Mouse (Mus musculus) cerebellum, adult 2 months (tissue): ENCODE results near the gene Sgcd. TPM values are rescaled to one million over a fixed set of nuclear protein-coding genes. Genes with fewer than 3 reads are reported as not detected.
"Not testable (repeated sequence)": the region's sequence is repeated elsewhere in the genome, so short reads cannot be mapped to it uniquely, and the experiment has no call there.

Experiments
- DNase-seq, 2 experiments: peaks; one replicate each; pipeline ENCODE4 v3.0.0; 2021
- H3K27ac ChIP-seq: fragments of 200-500 bp; 2 replicates; pipeline ENCODE4 v1.5.1; 2012; ENCODE audit warnings: low read length, control low read depth, inconsistent platforms; ENCODE audit not compliant: insufficient read depth
- H3K27me3 ChIP-seq: fragments of 200-500 bp; 2 replicates; pipeline ENCODE4 v1.6.1; 2012; ENCODE audit warnings: inconsistent platforms, mild to moderate bottlenecking, low read length, moderate library complexity; ENCODE audit not compliant: control insufficient read depth, insufficient read depth
- H3K4me1 ChIP-seq: fragments of 200-500 bp; 2 replicates; pipeline ENCODE4 v1.6.1; 2011; ENCODE audit warnings: low read length; ENCODE audit not compliant: control insufficient read depth, insufficient read depth
- H3K4me3 ChIP-seq: fragments of 200-500 bp; replicated peaks from 2 replicates; pipeline ENCODE3; 2011; ENCODE audit warnings: mild to moderate bottlenecking, low read depth, low read length, control low read depth; ENCODE audit not compliant: insufficient read depth
- CTCF ChIP-seq: fragments of 200-500 bp; IDR thresholded peaks from 2 replicates; pipeline ENCODE4 v1.5.1; 2011; ENCODE audit warnings: low read depth, mild to moderate bottlenecking, control low read depth, low read length, moderate library complexity, borderline replicate concordance; ENCODE audit not compliant: insufficient read depth
- POLR2A ChIP-seq: fragments of 200-500 bp; IDR thresholded peaks from 2 replicates; pipeline ENCODE4 v1.6.1; 2011; ENCODE audit warnings: low read length, control low read depth, borderline replicate concordance; ENCODE audit not compliant: insufficient read depth
- WGBS: fragments of 180-500 bp; shearing (Covaris S2); methylation state at CpG from one replicate; pipeline ENCODE4 v1.1.7; 2018; 5-methylcytosine and 5-hydroxymethylcytosine counted together
- polyA plus RNA-seq: library from polyadenylated mRNA; depleted of rRNA; stranded (reverse); fragments of >200 nt; gene quantifications from 2 replicates; pipeline ENCODE4 v1.2.3, GENCODE M21; 2012

The Sgcd gene
- polyA plus RNA-seq, 1 experiment: 2.6 TPM

- no peaks in the 10 kb centered on the region for H3K4me1 ChIP-seq
- no peak for DNase-seq
- no peaks in the 10 kb centered on the region for H3K27me3 ChIP-seq
- TF ChIP-seq POLR2A (no peak), CTCF (no peak)
- no peak overlapping the region for H3K27ac ChIP-seq
- WGBS: 4% methylated on average over 1 of the region's 1 CpGs
- no peak overlapping the region for H3K4me3 ChIP-seq
Observed at GRCm38 (mm10) chr11:47473493-47474230, 515.1 kb downstream of the Sgcd start.

GRCm38 (mm10) chr11:47460700-47461099 is 528.1 kb downstream of the Sgcd start:
- not testable (repeated sequence) for H3K27me3 ChIP-seq, DNase-seq, H3K4me1 ChIP-seq, H3K4me3 ChIP-seq, H3K27ac ChIP-seq

GRCm38 (mm10) chr11:47460149-47460548 is 528.6 kb downstream of the Sgcd start:
- Histone ChIP-seq H3K27me3 (no peaks in the 10 kb centered on the region), H3K27ac (no peak overlapping the region), H3K4me3 (no peak overlapping the region), H3K4me1 (no peaks in the 10 kb centered on the region)
- no peak for DNase-seq
- TF ChIP-seq POLR2A (no peak), CTCF (no peak)
- WGBS: 75% methylated on average over 2 of the region's 2 CpGs

DNA sequence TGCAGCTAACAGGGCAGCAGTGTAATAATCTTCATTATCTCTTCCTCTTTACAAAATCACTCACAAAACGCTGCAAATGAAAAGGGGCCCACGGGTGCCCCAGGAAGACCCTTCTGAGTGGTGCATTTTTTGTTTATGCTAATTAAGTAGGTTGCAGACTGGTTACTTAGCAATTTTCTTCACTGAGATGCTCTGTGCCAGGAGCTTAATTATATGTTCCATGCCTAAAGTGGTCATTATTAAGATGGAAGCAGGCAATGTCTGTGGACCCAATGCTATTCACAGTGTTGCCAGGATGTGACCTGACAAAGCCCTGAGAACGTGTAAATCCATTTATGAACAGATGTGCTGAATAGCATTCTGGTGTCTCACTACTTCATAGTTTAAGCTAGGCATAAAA is 529.6 kb downstream of the Sgcd start:
- no peak for TF ChIP-seq POLR2A
- TF ChIP-seq CTCF: no peak
- no peak overlapping the region for H3K4me3 ChIP-seq
- WGBS: 21% methylated on average over 3 of the region's 3 CpGs
- H3K4me1 ChIP-seq: no peaks in the 10 kb centered on the region
- H3K27me3 ChIP-seq: no peaks in the 10 kb centered on the region
- no peak for DNase-seq
- H3K27ac ChIP-seq: no peak overlapping the region

DNA sequence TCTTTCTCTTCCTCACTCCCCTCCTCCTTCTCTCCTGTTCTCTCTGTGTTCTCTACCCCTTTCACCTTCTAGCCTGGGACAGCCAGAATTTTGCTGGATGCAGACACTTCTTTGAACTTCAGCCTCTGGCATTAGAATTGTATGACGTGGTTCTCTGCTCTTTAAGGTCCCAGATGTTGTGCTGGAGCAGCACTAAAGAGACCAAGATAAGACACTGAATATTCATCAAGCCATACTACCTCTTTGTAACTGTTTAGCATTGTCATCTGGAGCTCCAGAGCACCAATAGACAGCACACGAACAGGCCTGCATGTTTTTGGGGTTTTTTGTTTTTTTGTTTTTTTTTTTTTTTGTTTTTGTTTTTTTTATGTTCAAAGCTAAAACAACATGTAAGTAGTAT is 541.0 kb downstream of the Sgcd start:
- no peak for DNase-seq
- H3K4me1 ChIP-seq: no peaks in the 10 kb centered on the region
- H3K4me3 ChIP-seq: no peak overlapping the region
- WGBS: 56% methylated on average over 2 of the region's 2 CpGs
- TF ChIP-seq CTCF (no peak), POLR2A (no peak)
- H3K27ac ChIP-seq: no peak overlapping the region
- no peaks in the 10 kb centered on the region for H3K27me3 ChIP-seq

GRCm38 (mm10) chr11:47446337-47446736 is 542.4 kb downstream of the Sgcd start:
- Histone ChIP-seq H3K27me3 (no peaks in the 10 kb centered on the region), H3K27ac (no peak overlapping the region), H3K4me3 (no peak overlapping the region), H3K4me1 (no peaks in the 10 kb centered on the region)
- WGBS: 87% methylated on average over 3 of the region's 3 CpGs
- TF ChIP-seq CTCF: no peak
- TF ChIP-seq POLR2A: no peak
- no peak for DNase-seq

GRCm38 (mm10) chr11:47445683-47446082 is 543.1 kb downstream of the Sgcd start:
- Histone ChIP-seq H3K4me1 (no peaks in the 10 kb centered on the region), H3K4me3 (no peak overlapping the region)
- no peak for DNase-seq

DNA sequence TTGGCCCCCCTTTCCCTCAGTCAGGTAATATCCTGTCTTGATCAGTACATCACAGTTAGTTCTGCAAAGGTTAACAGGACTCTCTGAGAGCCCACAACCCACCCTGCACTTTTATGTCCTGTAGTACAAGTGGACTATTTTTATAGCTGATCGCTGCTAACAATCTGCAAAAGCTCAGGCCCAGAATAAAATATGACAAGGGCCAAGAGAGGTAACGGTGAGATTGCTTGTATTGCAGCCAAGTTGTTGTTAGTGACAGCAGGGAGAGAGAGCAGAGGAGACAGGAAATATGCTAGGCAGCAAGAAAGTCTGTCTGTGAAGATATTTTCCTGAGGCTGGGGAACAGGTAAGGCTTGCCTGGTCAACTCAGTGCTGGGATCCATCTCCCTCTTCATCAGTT is 546.5 kb downstream of the Sgcd start:
- Histone ChIP-seq H3K4me1 (no peaks in the 10 kb centered on the region), H3K4me3 (no peak overlapping the region), H3K27ac (no peak overlapping the region), H3K27me3 (no peaks in the 10 kb centered on the region)
- DNase-seq: no peak
- TF ChIP-seq CTCF (no peak), POLR2A (no peak)
- 10% methylated on average over 2 of the region's 2 CpGs for WGBS

More at GRCm38 (mm10) chr11:47445683-47446082, 543.1 kb downstream of the Sgcd start:
- Histone ChIP-seq H3K27ac (no peak overlapping the region), H3K27me3 (no peaks in the 10 kb centered on the region)
- 71% methylated on average over 2 of the region's 2 CpGs for WGBS
- TF ChIP-seq POLR2A (no peak), CTCF (no peak)

GRCm38 (mm10) chr11:47399607-47400006 is 589.2 kb downstream of the Sgcd start:
- 20% methylated on average over 3 of the region's 3 CpGs for WGBS
- DNase-seq: no peak
- Histone ChIP-seq H3K4me3 (no peak overlapping the region), H3K27ac (no peak overlapping the region), H3K4me1 (no peaks in the 10 kb centered on the region), H3K27me3 (no peaks in the 10 kb centered on the region)
- TF ChIP-seq POLR2A (no peak), CTCF (no peak)

DNA sequence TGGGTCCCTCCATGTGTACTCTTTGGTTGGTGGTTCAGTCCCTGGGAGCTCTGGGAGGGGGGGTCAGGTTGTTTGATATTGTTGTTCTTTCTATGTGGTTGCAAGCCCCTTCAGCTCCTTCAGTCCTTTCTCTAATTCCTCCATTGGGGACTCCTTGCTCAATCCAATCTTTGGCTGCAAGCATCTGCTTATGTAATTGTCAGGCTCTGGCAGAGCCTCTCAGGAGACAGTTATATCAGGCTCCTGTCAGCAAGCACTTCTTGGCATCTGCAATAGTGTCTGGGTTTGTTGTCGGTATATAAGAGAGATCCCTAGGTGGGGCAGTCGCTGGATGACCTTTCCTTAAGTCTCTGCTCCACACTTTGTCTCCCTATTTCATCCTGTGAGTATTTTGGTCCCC is 598.0 kb downstream of the Sgcd start:
- H3K27ac ChIP-seq, H3K4me3 ChIP-seq, H3K4me1 ChIP-seq, DNase-seq, H3K27me3 ChIP-seq: not testable (repeated sequence)
- WGBS: 60% methylated on average over 2 of the region's 2 CpGs
